Comparison of ENCODE assay signal across 22 mouse cellular contexts in the genomic region with DNA sequence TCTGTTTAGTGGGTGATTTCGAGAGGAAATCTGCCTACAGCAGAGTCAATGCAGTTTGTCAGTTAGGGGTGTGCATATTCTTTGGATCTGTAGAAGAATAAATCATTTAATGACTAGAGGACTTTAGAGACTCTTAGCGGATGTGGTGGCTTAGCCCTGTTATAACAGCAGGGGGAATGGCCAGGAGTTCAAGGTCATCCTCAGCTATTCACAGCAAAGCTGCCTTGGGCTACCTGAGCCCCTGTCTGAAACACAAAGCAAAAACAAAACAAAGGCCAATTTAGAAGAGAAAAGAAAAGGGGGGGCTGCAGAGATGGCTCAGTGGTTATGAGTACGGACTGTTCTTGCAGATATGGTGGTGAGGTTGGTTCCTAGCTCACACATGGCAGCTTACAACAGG. TPM values are rescaled to one million over a fixed set of nuclear protein-coding genes. Genes with fewer than 3 reads are reported as not detected.
"Had no signal": no experiment of that assay in that cellular context is flagged by ENCODE, and none has a peak within 500 bp of the region (broad histone marks: within the 10 kb centered on the region; RNA-seq: fewer than 3 reads in every experiment).

No protein-coding gene starts in this region.

- H3K9me3 ChIP-seq: midbrain, embryonic 10.5 days; midbrain, embryonic 12.5 days; midbrain, embryonic 15.5 days; neural tube, embryonic 12.5 days had no signal

- DNase-seq: lung, adult 18-20 months; lung, embryonic 14.5 days; lung, postnatal 10 days; lung, postnatal 4 days; right cerebral cortex, postnatal 25 days; right cerebral cortex, postnatal 4 days; spleen, adult 18-20 months; thymus, adult 18-20 months; thymus, postnatal 14 days; thymus, postnatal 36 days had no signal

- H3K4me1 ChIP-seq: midbrain, embryonic 10.5 days; midbrain, embryonic 12.5 days; midbrain, embryonic 15.5 days; neural tube, embryonic 12.5 days had no signal

- H3K36me3 ChIP-seq: midbrain, embryonic 10.5 days; midbrain, embryonic 12.5 days; midbrain, embryonic 15.5 days; neural tube, embryonic 12.5 days had no signal

- H3K4me3 ChIP-seq: midbrain, embryonic 10.5 days; midbrain, embryonic 12.5 days; midbrain, embryonic 15.5 days; neural tube, embryonic 12.5 days had no signal

- H3K4me2 ChIP-seq: lung, embryonic 14.5 days; midbrain, embryonic 12.5 days; midbrain, embryonic 15.5 days; neural tube, embryonic 12.5 days had no signal

- H3K27ac ChIP-seq: midbrain, embryonic 10.5 days; midbrain, embryonic 12.5 days; midbrain, embryonic 15.5 days; neural tube, embryonic 12.5 days had no signal

- H3K27me3 ChIP-seq: midbrain, embryonic 12.5 days; midbrain, embryonic 15.5 days; neural tube, embryonic 12.5 days had no signal

- ATAC-seq: midbrain, embryonic 15.5 days had no signal

- H3K9ac ChIP-seq: lung, embryonic 14.5 days; midbrain, embryonic 12.5 days; midbrain, embryonic 15.5 days; neural tube, embryonic 12.5 days had no signal

RNA-seq across cellular contexts. Expression of gene 2900011O08Rik, which starts 35.2 kb away (rescaled TPM):
- total RNA-seq: megakaryocyte, adult 5-6 weeks; megakaryocyte-erythroid progenitor cell, adult 5-6 weeks; monocyte, adult 5-6 weeks; neutrophil, adult 5-6 weeks had no signal

RNA-seq across cellular contexts. Expression of gene Ifitm7, which starts 35.4 kb away (rescaled TPM):
- total RNA-seq: megakaryocyte-erythroid progenitor cell, adult 5-6 weeks; monocyte, adult 5-6 weeks; neutrophil, adult 5-6 weeks had no signal
- polyA plus RNA-seq: lung, embryonic 14.5 days; lung, embryonic 16.5 days; small intestine, adult 2 months; stomach, embryonic 14.5 days; thymus, postnatal 0 days had no signal
